Mouse (Mus musculus) left cerebral cortex, adult 11 months (tissue): ENCODE measurements around the gene Pex11g.

ENCODE experiments used
- DNase-seq: peaks from one replicate; pipeline ENCODE4 v3.0.0; 2022; ENCODE audit warnings: low spot score

The Pex11g gene

DNA sequence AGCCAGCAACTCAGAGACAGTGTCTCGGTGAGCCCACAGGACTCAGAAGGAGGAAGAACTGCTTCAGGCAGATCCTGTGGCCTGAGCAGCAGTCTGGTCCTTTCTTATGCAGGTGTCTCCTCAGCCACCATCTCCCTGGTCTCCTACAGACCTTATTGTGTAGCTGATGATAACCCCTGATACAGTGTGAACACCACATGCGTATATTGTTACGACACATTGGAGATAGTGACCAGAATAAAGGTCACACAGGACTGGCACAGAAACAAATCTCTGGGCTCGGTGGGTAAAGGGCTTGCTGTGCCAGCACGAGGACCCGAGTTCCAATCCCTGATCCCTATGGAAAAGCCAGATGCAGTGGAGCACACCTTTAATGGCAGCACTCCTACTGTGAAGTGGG lies 51.8 kb downstream of the Pex11g start:
- no peak for DNase-seq

- no peak for DNase-seq
Observed at GRCm38 (mm10) chr8:3415259-3415658, 52.2 kb downstream of the Pex11g start.

GRCm38 (mm10) chr8:3414639-3415190 lies 52.8 kb downstream of the Pex11g start:
- DNase-seq: no peak

GRCm38 (mm10) chr8:3412816-3413215 lies 54.7 kb downstream of the Pex11g start:
- DNase-seq: no peak

DNA sequence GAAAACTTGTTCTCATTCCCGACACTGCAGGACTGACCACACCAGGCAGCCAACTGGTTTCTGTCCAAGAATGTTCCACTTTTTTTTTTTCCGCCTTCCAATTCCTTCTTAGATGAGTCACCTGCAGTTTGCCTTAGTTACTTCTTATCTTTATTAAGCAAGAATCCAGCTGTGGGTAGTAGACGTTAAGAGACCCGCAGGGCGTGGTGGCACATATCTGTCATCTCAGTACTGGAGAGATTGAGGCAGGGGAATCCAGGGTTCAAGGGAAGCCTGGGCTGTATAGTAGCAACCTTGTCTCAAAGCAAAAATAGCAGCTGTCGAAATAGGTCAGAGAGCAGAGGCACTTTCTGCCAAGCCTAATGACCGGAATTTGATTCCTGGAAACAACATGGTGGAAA lies 55.6 kb downstream of the Pex11g start:
- no peak for DNase-seq

DNA sequence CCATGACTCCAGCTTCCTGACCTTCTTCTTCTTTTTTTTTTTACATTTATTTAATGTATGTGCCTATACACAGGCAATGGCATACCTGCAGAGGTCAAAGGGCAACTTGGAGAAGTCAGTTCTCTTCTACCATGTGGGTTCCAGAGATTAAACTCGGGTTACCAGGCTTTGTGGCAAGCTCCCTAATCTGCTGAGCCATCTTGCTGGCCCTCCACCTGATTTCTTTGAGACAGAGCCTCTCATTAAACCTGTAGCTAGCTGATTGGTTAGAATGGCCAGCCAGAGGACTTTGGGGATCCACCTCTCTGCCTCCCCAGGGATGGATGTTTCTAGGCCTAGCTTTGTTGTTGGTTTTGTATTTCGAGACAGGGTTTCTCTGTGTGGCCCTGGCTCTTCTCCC lies 56.4 kb downstream of the Pex11g start:
- no peak for DNase-seq

- no peak for DNase-seq
Observed at GRCm38 (mm10) chr8:3407417-3407816, 60.1 kb downstream of the Pex11g start.
